Mouse (Mus musculus): ENCODE data around the gene Ech1.

The Ech1 gene

DNA sequence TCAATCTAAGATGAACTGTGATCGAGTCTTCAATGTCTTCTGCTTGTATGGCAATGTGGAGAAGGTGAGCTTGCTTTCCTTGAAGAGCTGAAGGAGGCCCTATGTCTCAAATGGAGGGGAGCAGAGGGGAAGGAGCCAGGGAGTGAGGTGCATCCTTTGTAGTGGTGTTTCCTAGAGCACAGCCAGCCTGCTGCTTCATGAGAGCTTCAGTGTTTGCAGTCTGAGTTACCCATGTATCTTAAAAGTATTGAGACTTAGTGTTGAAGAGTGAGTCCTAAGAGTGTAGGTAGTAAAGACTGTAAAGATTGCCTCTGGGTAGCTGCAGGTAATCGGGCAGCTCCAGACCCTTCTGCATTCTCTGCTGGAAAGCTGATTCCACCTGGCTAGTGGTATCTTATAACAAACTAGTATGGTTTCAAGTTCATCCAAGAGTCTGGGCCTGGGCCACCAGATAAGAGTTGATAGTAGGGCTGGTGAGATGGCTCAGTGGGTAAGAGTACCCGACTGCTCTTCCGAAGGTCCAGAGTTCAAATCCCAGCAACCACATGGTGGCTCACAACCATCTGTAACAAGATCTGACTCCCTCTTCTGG is 6.1 kb upstream of the Ech1 start:
- no peak for DNase-seq (ENCODE audit: low read depth in 2 of 2, low spot score in 2 of 2)

GRCm38 (mm10) chr7:28819571-28819970 is 5.4 kb upstream of the Ech1 start:
- no peak for DNase-seq (ENCODE audit: low read depth in 2 of 2, low spot score in 2 of 2)

GRCm38 (mm10) chr7:28820358-28821260 is 4.4 kb upstream of the Ech1 start:
- no peak for DNase-seq (ENCODE audit: low read depth in 2 of 2, low spot score in 2 of 2)

DNA sequence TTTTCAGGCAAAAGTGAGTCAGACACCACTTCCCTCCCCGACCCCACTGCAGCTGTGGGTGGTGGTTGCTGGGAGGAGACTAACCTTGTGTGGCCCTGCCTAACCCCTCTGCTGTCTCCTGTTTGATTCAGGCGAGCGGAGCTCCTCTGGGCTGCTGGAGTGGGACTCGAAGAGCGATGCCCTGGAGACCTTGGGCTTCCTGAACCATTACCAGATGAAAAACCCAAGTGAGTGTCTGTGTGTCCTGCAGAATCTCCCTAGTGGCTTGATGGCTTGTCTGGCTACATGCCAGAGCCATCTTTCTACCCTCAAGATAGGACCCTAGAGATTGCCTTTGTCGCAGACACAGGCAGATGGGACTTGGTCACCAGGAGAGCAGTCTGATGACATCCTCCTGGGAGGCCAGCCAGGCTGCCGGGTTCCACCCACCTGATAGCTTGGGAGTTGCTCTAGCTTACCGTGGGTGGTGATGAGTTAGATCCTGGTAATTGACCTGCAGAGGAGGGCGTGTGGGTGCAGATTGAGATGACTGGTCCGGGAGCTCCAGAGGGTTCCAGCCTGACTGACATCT is 3.7 kb upstream of the Ech1 start:
- DNase-seq (ENCODE audit: low read depth in 2 of 2, low spot score in 2 of 2), result peak in 1 of 2 experiments; percentile 51

DNA sequence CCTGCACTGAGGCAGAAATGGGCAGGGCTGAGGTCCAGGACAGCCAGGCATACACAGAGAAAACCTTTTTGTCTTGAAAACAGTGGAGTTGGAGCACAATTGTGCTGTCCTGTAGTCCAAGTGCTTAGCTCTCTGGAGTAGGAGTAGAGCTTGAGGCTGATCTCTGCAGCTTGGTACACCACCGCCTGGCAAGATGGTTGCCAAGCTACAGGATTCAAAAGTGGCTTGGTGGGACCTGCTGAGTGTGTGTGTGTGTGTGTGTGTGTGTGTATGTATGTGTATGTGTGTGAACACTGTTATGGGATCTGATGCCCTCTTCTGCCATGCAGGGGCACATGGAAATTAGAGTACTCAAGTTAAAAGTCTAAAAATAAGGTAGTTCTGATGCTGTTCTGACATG is 2.5 kb upstream of the Ech1 start:
- no peak for DNase-seq (ENCODE audit: low read depth in 2 of 2, low spot score in 2 of 2)

GRCm38 (mm10) chr7:28822993-28823903 is 1.8 kb upstream of the Ech1 start:
- DNase-seq (ENCODE audit: low read depth in 2 of 2, low spot score in 2 of 2), result no peak

- no peak for DNase-seq (ENCODE audit: low read depth in 2 of 2, low spot score in 2 of 2)
These were observed 1.1 kb upstream of the Ech1 start for GRCm38 (mm10) chr7:28823932-28824331.

DNA sequence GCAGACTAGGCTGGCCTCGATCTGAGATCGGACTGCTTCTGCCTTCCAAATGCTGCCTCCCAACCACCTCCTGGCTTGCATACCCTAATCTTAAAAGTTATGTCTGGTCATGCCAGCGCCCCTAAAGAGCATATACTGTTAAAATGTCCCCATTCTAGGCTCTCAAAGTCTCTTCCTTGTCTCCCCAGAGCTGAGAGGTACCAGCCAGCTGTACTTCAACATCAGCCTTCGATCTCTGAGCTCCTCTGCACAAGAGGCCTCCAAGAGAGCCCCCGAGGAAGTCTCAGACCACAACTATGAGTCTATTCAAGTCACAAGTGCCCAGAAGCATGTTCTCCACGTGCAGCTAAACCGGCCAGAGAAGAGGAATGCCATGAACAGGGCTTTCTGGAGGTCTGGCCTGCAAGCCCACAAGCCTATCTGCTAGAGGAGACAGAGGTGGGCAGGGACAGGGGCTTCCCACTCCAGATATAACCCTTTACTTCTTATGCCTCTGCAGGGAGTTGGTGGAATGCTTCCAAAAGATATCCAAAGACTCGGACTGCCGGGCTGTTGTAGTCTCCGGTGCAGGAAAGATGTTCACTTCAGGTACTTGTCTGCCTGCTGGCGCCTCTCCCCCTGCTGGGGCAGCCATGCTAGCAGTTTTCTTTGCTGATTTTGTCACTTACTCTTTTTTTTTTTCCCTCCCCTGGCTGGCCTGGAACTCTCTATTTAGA is 827 bp downstream of the Ech1 start:
- DNase-seq (ENCODE audit: low read depth in 2 of 2, low spot score in 2 of 2), result peak in 1 of 2 experiments; percentile 39

DNA sequence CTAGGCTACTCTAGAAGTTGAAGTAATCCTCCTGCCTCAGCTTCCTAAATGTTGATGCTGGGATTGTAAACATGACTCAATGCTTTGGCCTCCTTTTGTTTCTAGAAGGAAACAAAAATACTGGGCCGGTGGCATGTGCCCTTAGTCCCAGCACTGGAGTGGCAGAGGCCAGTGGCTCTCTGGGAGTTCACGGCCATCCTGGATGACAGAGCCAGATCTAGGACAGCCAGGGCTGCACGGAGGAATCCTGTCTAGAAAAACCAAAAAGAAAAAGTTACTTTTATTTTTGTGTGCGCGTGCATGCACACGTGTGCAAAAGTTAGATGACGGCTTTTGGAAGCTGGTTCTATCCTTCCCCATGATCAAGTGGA is 1.4 kb downstream of the Ech1 start:
- DNase-seq (ENCODE audit: low read depth in 2 of 2, low spot score in 2 of 2), result no peak

DNA sequence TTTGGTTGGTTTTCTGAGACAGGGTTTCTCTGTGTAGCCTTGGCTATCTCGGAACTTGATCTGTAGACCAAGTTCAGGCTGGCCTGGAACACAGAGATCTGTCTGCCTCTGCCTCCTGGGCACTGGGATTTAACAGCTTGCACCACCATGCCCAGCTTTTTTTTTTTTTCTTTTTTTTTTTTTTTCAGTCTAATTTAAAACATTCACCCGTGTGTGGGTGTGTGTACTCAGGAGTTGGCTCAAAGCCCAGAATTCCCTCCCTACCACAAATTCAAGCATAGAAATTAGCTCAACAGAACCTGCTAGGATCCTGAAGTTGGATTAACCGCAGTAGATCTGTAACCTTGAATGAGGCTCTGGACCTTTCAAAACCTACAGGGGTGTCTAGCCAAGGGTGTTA is 2.3 kb downstream of the Ech1 start:
- no peak for DNase-seq (ENCODE audit: low read depth in 2 of 2, low spot score in 2 of 2)

DNA sequence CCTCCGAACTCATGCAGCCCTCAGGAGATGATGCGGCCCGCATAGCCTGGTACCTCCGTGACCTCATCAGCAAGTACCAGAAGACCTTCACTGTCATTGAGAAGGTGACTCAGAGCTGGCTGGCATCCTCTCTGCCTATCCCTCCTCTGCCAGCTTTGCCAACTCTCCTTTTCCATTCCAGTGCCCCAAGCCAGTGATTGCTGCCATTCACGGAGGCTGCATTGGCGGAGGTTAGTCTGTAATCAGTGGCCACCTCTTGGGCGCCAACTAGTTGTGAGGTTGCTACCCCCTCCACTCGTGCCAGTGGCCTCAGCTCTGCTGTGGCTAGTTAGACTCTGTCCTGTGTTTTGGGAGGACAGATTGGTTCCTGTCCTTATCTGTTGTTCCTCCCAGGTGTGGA is 4.8 kb downstream of the Ech1 start:
- no peak for DNase-seq (ENCODE audit: low read depth in 2 of 2, low spot score in 2 of 2)

DNA sequence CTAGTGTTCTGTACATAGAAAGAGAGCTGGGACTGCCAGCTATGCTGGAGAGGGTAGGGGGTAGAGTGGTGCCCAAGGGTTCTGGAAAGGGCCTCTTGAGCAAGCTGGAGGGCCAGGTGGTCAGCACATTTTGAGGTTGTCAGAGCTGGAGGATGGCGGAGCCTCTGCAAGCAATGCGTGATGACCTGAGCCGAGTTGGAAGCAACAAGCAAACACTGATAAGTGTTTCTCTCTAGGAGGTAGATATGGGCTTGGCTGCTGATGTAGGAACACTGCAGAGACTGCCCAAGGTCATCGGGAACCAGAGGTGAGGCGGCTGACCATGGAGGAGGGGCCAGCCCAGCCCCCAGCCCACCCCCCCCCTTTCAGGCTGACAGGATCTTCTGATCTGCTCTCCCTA is 6.0 kb downstream of the Ech1 start:
- DNase-seq (ENCODE audit: low read depth in 2 of 2, low spot score in 2 of 2), result no peak

GRCm38 (mm10) chr7:28831411-28832125 is 6.6 kb downstream of the Ech1 start:
- DNase-seq (ENCODE audit: low read depth in 2 of 2, low spot score in 2 of 2), result no peak

DNA sequence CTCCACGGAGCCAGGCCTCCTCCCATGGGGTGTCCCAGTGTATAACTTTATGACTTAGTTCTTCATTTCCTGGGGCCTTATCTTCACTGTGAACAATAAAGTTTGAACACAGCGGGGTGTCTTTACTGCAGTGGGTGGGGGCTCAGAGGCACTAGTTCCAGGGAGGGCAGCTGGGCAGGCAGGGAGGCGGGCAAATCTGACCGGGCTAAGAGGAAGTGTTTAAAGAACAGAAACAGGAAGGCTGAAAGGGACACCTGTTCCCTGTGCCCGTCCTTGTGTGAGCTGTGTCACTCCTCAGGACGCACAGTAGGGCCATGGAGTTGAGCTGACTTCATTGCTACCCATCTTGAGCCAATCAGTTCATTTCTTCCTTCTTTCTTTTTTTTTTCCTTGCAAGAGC is 7.1 kb downstream of the Ech1 start:
- no peak for DNase-seq (ENCODE audit: low read depth in 2 of 2, low spot score in 2 of 2)

- DNase-seq (ENCODE audit: low read depth in 2 of 2, low spot score in 2 of 2), result no peak
These were observed 8.8 kb downstream of the Ech1 start, which contains the start of gene Lgals4 for GRCm38 (mm10) chr7:28833723-28834347. Gene Lgals4 (plus strand): TSS chr7:28833854.

DNA sequence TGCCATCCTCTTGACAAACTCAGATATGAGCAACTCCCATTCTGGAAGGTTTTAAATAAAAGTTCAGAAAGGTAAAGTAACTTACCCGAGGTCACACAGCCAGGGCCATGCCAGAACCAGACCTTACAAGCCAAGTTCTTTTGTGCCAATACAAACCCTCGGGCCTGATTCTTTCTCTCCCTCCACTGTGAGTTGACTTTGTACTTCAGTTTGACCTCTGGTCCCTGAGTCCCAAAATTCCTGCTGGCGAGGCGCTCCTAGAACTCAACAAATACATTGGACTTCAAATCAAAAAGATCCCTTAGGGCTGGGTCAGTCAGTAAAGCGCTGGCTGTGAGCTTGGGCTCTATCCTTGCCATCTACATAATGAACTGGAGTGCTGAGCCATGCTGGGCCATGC is 11.9 kb downstream of the Ech1 start:
- DNase-seq (ENCODE audit: low read depth in 2 of 2, low spot score in 2 of 2), result no peak

GRCm38 (mm10) chr7:28838331-28838730 is 13.3 kb downstream of the Ech1 start:
- no peak for DNase-seq (ENCODE audit: low read depth in 2 of 2, low spot score in 2 of 2)

GRCm38 (mm10) chr7:28847273-28847672 is 22.3 kb downstream of the Ech1 start:
- DNase-seq (ENCODE audit: low read depth in 2 of 2, low spot score in 2 of 2), result no peak

GRCm38 (mm10) chr7:28849700-28850236 is 24.8 kb downstream of the Ech1 start:
- DNase-seq (ENCODE audit: low read depth in 2 of 2, low spot score in 2 of 2), result no peak
